Mouse (Mus musculus): Measurements from ENCODE around the gene Tmc7.
A peak's percentile ranks its signal among the peaks of the same experiment; 100 is the strongest.

The Tmc7 gene

DNA sequence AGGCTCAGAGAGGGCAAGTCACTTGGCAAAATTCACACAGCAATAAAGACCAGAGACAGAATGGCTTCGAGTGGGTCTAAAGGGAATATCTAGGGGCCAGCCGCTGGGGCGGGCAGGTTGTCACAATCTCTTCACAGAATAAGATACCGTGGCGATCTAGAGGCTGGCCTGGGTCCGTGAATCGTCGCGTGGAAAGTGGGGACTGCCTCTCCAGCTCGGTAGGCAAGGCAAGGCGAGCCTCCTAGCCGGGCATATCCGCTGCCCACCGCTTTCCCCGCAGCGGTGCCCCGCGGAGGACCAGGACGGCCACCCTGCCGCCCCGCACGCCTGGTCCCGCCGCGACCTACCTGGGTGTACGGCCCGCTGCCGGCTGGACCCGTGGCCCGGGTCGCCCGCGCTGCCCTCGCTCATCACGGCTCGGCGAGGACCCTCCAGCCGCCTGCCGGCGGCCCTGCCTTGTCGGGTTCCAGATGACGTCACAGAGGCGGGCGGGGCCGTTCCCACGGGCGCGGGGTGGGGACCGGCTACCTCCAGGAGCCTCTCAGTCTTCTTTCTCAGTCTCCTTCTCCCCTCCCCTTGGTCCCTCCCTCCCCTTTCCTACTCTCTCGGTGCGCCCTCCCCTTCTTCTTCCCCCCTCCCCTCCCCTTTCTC is at the start of gene Tmc7:
Gene Tmc7 (minus strand): TSS at position 480 of the 651 bp plus-strand sequence.
- no peak for DNase-seq (ENCODE audit: low spot score)

DNA sequence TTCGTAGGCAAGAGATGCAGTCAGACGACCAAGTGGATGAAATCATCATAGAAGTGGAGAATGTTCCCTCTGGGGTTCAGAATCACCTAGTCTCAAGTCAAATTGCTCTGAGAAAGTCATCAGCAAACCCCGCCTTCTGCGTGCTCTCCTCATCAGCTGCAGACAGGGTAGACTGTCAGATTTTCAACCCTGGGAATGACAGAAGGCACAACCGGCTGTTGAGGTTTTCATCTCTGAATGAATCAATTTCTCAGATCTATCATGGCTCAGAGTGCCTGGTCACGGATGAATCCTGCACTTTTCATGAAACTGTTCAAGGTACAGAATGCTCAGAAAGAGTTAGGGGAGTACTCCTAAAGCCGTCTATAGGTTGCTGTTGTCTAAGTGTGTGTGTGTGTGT is 49.4 kb upstream of the Tmc7 start:
- no peak for DNase-seq (ENCODE audit: low spot score)

DNA sequence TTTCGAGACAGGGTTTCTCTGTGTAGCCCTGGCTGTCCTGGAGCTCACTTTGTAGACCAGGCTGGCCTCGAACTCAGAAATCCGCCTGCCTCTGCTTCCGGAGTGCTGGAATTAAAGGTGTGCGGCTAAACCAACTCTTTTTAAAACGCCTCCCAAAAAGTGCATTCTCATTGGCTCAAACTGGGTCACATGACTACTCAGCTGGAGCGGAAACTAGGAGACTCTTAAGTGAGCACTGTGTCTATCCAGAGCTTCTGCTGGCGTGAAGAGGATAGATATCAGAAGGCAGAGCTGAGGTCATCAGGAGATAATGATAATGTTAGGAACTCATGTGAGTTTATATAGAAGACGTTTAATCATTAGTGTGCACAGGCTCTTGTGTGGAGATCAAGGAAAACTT is 48.6 kb upstream of the Tmc7 start:
- DNase-seq (ENCODE audit: low spot score): no peak

DNA sequence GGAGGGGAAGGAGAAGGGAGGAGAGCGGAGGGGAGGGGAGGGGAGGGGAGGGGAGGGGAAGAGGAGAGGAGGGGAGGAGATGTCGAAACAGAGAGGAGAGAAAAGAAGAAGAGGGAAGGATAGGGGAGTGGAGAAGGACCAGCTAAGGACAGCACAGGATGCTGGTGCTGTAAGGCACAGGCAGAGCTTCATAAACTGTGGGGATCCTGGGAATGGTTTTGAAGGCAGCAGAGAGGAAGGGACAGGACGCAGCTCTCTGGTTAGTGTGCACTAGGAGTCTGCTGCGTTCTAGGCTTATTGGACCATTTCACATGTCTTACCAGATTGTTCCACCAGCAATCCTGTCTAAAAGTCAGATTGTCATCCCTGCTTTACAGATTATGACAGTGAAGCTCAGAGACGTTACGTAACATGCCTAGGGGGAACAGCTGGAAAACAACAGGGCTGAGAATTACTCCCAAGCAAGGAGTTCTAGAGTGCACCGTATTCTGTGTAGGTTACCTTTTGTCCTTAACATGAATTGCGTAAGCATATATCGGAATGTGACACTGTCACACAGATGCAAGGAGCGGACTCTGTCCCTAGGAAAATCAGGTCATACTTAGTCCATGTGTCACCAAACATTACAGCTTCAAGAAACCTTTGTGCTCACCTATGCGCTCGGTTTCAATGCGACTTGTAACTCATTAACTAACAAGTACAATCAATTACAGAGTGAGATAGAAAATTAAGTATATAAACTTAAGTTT is 43.2 kb upstream of the Tmc7 start:
- no peak for DNase-seq (ENCODE audit: low spot score)

DNA sequence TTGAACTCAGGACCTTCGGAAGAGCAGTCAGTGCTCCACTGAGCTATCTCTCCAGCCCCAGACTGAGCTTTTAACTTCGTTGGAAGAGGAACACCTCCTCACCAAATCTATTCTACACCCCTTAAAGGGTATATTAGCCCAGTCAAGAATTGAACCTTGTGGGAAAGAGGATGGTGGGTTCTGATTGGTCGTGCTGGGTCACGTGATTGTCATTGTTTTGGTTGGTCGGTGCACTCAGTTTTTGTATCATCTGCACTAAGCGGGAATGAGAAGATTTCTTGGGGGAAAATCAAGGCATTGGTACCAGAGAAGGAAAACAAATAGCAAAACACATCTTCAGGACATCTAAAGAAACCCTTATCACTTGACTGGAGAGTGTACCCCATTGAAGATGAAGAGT is 36.6 kb upstream of the Tmc7 start:
- no peak for DNase-seq (ENCODE audit: low spot score)

DNA sequence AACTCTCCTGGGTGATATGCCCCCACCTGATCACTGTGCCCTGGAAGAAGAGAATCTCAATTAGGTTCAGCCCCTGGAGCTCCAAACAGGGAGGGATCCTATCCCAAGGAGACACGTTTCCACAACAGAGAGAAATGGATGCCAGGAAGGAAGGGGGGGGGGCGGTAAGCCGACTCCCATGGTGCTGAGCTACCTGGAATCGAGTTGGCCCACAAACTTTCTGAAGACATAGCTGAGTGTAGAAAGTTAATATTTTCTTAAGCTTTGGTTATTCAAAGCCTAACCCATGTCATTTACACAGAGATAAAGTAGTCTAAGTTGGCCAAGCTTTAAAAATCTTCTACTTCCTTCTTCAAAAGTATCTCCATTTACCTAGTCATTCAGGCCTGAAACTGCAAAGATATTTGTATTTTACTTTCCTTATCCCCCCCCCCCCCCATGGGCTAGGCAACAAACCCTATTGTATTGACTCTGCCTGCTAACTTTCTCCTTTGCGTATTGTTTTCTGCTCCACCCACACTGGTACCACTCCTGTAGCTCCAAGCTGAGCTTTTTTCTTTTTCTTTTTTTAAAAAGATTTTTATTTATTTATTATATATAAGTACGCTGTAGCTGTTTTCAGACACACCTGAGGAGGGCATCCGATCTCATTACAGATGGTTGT is 35.8 kb upstream of the Tmc7 start:
- no peak for DNase-seq (ENCODE audit: low spot score)

DNA sequence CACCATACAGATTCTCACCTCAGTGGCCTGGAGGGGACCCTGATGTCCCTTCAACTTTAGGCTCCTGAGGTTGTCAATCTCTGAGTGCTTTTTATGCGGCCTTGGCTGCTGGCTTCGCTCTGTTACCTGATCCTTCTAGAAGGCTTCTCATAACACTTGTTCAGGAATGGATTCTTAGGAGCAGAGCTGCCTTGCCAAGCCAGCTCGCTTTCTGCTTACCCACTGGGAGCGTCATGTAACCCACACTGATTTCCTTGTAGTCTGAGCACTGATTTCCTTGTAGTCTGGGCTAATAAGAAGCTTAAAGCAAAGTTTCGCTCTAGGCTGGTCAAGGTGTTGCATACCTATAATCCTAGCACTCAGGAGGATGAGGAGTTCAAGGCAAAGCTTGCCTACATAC is 33.6 kb upstream of the Tmc7 start:
- no peak for DNase-seq (ENCODE audit: low spot score)

DNA sequence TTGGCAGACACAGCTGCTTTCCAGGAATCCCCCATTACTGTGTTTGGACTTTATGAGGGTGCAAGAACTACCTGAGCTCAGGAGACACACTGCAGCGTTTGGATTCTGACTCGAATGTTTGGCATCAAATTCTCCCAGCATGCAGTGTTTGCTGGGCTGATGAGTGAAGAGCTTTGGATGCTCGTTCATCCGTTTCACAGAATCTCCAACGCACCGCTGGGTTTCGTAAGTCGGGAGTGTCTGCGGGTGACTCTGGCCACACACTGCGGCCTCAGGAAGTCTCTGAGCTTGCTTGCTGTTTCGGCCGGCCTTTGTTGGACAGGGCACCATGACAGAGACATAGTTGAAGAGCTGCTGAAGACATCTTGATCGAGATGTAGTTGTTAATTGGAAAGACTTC is 29.5 kb upstream of the Tmc7 start:
- DNase-seq (ENCODE audit: low spot score): no peak

DNA sequence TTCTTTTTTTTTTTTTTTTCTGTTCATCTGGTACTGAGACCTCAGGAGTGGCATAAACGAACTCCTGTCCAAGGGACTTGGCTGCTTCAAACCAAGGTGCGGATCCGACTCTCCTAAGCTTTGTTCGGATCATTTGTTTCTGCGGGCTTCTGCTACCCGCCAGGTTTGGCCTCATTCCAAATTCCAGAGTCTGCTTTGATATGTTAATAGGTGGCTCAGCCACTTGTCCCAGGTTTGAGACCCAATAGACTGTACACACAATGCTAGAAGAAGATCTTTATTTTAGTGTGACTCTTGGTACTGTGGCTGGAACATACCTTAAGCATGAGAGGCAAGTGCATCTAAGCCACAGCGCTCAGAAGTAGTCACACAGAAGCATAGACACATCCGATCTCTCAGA is 27.4 kb upstream of the Tmc7 start:
- DNase-seq (ENCODE audit: low spot score): no peak

DNA sequence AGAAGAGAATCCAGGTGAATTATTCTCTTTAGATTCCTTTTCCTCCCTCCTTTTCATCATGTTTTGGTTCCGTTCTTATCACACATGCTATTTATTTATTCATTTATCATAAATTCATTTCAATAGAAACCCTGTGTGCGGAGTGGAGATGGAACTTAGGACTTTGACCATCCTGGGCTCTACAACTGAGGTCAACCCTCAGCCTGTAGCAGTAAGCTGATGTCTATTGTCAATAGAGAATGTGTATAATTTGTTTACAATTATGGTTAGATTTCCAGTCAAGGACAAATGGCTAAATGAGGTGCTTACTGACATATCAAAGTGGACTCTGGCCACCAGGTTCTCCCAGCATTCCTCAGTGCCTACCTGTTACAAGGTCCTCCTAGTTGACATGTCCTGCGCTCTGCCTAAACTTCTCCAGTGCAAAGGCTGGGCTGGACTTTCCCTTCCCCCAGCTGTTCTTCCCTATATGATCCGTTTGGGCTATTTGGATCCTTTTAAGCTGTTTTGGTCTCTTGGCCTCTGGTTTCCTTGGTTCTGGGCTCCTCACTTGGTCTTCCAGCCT is 26.7 kb upstream of the Tmc7 start:
- DNase-seq (ENCODE audit: low spot score): no peak

DNA sequence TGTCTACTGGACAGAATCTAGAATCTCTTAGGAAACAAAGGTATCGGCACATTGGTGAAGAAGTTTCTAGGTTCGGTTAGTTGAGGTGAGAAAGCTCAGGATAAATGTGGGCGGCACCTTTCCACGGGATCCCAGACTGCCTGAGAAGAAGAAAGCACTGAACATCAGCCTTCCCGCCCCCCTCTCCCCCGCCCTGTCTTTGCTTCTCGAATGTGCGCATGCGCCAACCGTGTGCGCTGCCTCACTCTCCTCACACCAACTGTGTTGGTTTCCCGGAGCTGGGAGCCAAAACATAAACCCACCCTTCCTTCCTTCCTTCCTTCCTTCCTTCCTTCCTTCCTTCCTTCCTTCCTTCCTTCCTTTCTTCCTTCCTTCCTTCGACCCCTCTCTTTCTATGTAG is 26.2 kb upstream of the Tmc7 start:
- no peak for DNase-seq (ENCODE audit: low spot score)

DNA sequence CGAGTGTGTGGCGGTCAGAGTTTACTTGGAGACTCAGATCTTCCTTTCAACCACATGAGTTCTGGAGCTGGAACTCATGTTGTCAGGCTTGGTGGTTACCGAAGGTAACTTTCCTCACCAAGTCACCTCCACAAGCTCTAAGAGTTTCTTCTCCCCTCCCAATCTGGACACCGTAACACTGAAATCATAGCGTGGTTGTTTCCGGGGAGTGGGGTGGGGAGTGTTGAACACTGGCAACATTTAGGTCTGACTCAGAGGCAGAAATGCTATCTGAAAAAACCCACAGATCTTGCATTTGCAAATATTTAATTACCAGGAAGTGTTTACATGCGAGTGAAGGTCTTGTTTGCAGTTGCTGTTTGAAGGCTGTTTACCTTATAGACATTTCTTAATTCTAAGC is 25.3 kb upstream of the Tmc7 start:
- no peak for DNase-seq (ENCODE audit: low spot score)

DNA sequence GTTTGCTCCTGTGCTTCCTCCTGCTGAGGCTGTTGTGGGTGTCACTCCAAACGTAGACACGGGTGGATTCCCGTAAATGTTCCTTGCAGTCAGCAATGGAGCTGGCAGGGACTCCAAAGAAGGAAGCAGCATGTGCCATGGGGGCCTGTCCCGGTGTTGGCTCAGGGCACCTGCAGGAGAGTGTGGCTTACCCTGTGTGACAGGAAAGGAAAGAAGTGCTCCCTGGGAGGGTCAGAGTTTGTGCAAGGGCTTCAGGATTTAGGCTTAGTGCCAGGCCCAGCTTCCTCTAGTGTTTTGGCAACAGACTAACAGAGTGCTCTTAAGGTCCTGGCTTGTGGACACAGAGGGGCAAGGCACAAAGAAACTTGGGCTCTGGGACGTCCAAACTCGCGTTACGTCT is 20.3 kb upstream of the Tmc7 start:
- peak; percentile 3 for DNase-seq (ENCODE audit: low spot score)

DNA sequence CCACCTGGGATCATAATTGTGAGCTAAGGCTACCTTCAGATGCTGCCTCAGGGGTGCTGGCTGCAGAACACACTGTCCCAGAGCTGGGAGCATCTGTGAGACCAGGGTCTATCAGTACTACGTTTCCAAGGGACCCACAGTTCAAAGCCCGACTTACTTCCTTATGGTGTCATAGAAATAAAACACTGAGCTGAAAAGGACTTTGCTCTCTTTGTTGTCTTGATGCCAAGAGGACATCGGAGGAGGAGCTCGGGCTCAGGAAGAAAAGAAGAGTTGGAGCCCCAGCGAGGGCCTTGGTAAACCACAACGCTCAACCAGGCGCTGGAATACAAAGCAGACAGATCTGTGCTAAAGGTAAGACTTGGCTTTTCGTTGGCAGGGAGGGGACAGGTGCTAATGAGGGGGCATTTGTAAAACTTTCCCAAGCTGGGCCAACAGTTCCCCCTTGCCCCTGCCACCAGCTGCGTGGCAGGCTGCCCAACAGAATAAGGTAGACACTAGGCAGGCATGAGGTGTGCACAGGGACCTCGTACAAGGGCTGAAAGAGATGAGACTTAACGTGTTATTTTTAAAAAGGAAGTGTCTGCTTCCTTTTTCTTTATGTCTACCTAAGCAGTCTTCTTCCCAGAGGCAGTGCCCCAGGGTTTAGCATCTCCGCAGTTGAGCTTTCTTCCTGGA is 15.6 kb upstream of the Tmc7 start:
- DNase-seq (ENCODE audit: low spot score): no peak

DNA sequence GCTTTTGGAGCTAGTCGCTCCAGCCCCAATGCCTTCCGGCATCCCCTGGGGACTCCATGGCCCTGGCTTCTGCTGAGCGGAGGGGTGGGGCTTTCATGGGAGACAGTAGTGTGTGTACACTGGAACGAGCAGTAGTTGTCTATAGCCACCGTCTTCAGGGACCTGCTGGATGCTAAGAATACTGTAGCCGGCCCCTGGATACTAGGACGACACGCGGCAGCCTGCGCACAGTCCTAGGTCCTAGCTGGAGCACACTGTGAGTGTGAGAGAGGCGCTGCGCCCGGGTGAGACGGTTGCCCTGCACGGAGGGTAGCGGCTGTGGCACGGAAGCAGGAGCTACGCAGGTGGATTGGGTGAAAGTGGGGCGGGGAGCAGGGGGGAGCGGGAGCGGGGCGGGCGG is 12.7 kb upstream of the Tmc7 start, which contains the start of gene Tmc5:
Gene Tmc5 (plus strand): TSS at position 97 of the 400 bp plus-strand sequence.
- DNase-seq (ENCODE audit: low spot score): no peak

DNA sequence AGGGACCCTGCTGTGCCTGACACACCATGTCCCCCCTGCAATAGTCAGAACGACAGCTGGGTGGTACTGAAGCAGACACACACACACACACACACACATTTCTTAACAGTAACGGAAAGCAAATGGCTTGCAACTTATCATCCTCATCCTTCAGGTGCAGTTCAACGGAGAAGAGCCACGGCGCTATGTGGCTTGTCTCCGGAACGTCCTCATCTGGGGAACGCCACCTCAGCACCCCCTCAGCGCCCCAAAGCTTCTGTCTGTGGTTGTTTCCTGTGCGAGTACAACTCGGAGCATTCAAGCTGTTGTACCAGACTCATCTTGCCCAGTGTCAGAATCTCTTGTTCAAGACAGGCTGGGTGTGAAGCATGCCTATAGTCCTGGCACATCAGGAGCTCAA is 11.7 kb upstream of the Tmc7 start:
- no peak for DNase-seq (ENCODE audit: low spot score)

DNA sequence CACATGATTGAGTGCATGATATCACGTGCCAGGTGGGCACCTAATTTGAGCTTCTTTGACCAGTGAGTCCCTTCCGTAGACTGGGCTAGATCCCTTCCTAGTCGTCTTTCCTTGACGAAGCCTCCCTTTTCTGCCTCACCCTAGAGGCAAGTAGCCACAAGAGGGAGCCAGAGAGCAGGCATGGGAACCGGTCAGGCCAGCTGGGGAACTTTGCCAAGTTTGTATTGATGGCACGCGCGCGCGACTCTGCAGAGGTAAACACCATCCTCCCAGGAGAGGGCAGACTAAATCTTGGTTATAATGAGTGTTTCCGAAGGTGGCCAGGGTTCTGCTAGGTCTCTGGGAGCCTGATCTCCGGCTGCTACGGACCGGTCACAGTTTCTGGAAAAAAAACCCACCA is 10.7 kb upstream of the Tmc7 start:
- DNase-seq (ENCODE audit: low spot score): peak; percentile 83

DNA sequence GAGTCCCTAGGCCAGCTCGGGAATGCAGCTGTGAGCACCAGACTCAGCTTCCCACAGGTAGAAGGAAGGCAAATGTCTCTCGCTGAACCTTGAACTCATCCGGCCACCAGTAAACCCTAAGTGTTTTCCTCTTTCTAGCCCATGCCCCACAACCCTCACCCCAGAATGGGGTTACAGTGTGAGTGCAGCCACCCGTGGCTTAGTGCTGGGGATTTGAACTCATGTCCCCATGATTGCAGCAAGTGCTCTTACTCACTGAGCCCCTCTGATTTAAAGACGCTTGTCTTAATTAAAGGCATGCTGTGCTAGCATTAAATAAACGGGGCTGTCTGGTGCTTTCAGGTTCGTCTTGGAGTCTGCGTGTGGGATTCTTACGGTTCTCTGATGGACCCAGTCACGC is 10.1 kb upstream of the Tmc7 start:
- DNase-seq (ENCODE audit: low spot score): no peak

DNA sequence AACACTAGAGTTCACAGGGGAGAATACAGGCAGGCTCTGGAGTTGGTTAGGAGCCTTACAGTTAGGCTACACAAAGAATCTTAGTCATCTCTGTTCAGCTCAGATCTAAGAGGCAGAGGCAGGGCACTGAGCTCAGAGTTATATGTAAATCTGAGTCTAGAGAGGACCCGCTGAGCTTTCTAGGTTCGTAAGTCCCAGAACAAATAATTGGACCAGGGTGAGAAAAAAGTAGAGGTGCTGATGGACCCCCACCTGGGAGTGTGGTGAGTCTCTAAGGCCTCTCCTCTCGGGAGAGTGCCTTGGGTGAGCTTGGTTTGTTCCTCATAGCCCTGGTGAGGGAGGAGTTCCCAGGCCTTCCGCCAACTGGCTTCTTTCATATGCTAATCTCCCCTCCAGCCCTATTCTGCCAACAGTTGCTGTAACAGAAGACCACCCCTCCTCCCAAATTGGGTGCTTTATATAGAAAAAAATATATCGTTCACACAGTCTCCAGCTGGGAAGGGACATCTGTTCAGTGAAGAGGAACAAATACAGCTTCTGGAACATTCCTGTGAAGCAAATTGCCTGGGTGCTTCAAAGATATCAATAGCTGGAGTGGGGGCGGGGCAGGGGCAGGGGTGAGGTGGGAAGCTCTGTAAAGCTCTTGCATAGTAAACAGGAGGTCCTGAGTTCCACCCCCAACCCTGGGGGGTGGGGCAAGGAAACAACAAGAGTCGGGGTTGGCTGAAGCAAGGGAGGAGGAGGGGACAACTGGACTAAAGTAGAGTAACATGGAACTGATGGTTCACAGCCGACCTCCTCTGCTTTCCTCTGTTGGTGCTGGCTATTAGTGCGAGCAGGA is 9.3 kb upstream of the Tmc7 start:
- no peak for DNase-seq (ENCODE audit: low spot score)

DNA sequence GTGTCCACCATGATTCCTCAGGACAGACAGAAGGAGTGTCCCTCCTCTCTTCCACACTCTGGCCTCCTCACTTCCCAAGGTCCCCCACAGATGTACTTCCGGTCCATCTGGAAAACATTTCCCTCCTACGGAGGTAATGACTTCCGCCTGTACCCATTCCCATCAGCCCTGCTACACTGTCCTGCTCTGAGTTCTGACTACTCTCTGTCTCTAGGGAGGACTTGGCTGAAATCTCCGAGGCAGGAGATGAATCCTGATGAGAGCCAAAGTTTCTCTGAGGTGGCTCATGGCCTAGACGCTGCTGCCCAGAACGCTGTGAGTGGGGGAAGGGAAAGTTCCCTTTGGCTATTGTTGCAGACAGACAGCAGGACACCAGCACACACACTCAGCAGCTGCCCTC is 7.6 kb upstream of the Tmc7 start:
- DNase-seq (ENCODE audit: low spot score): peak; percentile 75

DNA sequence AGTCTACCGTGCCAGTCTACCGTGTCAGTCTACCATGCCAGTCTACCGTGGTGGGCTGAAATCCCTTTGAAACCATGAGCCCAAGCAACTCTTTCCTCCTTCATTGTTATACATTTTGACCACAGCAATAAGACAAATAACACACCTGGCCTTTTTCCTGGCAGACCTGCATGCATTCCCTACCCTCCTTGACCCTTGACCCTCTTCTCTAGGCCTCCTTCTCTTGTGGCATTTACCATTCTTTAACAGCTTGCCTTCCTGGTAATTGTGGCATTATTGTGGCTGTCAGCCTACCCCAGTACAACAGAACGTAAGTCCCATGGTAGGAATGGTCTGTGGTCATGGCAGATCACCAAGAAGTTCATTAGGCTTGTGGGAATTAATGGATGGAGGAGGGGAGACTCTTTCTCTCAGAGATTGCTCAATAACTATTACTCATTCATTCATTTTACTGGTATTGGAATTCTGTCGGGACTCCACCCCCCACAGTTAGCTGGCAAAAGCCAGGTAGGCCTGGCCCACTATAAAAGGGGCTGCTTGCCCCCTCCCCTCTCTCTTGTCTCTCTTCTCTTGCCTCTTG is 6.3 kb upstream of the Tmc7 start:
- DNase-seq (ENCODE audit: low spot score): no peak
